Mouse (Mus musculus) limb, embryonic 11.5 days (tissue): Measurements from ENCODE around the gene Mon2. TPM values are rescaled to one million over a fixed set of nuclear protein-coding genes. Genes with fewer than 3 reads are reported as not detected.
A peak's percentile ranks its signal among the peaks of the same experiment; 100 is the strongest.

ENCODE experiments used
- ATAC-seq: fragments of 200-750 bp; cut with Nextera tagmentation; 2 replicates; pipeline ENCODE4 v1.8.0; 2017; ENCODE audit warnings: low read depth; ENCODE audit not compliant: insufficient number of reproducible peaks, low FRiP score, low TSS enrichment
- DNase-seq: peaks from one replicate; pipeline ENCODE4 v3.0.0-alpha.2; 2015; ENCODE audit warnings: low spot score
- H3K27ac ChIP-seq: fragments of 300-500 bp; sonication (generic); replicated peaks from 2 replicates; pipeline ENCODE4 v1.5.1; 2014; ENCODE audit warnings: low read depth, mild to moderate bottlenecking, low read length
- H3K27me3 ChIP-seq: fragments of 300-500 bp; sonication (generic); 2 replicates; pipeline ENCODE4 v1.6.1; 2014; ENCODE audit warnings: mild to moderate bottlenecking, low read length, mixed read lengths; ENCODE audit not compliant: control insufficient read depth, insufficient read depth
- H3K36me3 ChIP-seq: fragments of 300-500 bp; sonication (generic); 2 replicates; pipeline ENCODE4 v1.6.1; 2014; ENCODE audit warnings: mild to moderate bottlenecking, low read length, moderate library complexity, mixed read lengths; ENCODE audit not compliant: control insufficient read depth, insufficient read depth
- H3K4me1 ChIP-seq: fragments of 300-500 bp; sonication (generic); 2 replicates; pipeline ENCODE4 v1.6.1; 2014; ENCODE audit warnings: low read length, mixed read lengths; ENCODE audit not compliant: control insufficient read depth, insufficient read depth
- H3K4me2 ChIP-seq: fragments of 300-500 bp; sonication (generic); 2 replicates; pipeline ENCODE4 v1.6.1; 2014; ENCODE audit warnings: low read depth, mild to moderate bottlenecking, moderate library complexity; ENCODE audit not compliant: severe bottlenecking
- H3K4me3 ChIP-seq: fragments of 300-500 bp; sonication (generic); 2 replicates; pipeline ENCODE4 v1.5.1; 2014; ENCODE audit warnings: low read depth, low read length
- H3K9ac ChIP-seq: fragments of 300-500 bp; sonication (generic); 2 replicates; pipeline ENCODE4 v1.6.1; 2014; ENCODE audit warnings: mild to moderate bottlenecking, low read length
- H3K9me3 ChIP-seq: fragments of 300-500 bp; sonication (generic); 2 replicates; pipeline ENCODE4 v1.6.1; 2016; ENCODE audit warnings: low read length; ENCODE audit not compliant: control insufficient read depth
- WGBS: fragments of 180-500 bp; shearing (Covaris S2); extraction: QIAGEN DNeasy Blood & Tissue Kit; methylation state at CpG from one replicate; pipeline ENCODE4 v1.1.7; 2014; 5-methylcytosine and 5-hydroxymethylcytosine counted together
- microRNA counts: library from miRNA; unstranded; fragments of <30 nt; microRNA quantifications from one replicate; lab custom pipeline; 2016
- microRNA-seq: library from miRNA; unstranded; fragments of <30 nt; microRNA quantifications from one replicate; pipeline ENCODE4, GENCODE M21; 2016
- polyA plus RNA-seq: library from polyadenylated mRNA; unstranded; fragments of >200 nt; fragmentation: Nextera tagmentation; extraction: Ambion mirVana; gene quantifications from 2 replicates; pipeline ENCODE4 v1.2.1, GENCODE M21; 2014

Mon2 gene
- polyA plus RNA-seq, 1 experiment from 2014 or later: 27.4 TPM

DNA sequence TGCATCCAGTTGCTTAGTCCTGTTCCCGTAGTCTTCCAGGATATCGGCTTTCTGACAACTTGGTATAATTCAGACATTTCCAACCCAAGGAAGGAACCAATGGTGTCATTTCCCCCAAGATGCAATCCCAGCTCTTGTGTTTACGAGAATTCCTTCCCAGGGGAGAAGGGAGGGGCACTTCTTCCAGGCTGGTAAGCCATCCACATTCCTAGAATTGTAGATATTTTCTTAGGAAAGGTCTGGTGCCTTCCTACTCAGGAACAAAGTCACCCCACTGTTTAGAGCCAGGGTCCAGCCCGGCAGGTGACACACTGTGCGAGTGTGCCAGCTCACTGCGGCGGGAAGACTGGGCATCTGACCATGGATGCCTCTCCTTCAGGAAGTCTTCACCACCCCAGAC is 133.5 kb downstream of the Mon2 start:
- Histone ChIP-seq H3K27ac (no peak overlapping the region), H3K9me3 (no peaks in the 10 kb centered on the region), H3K4me1 (peaks cover 9% of the 10 kb centered on the region), H3K4me2 (no peak overlapping the region), H3K27me3 (no peaks in the 10 kb centered on the region), H3K9ac (no peak overlapping the region), H3K4me3 (no peak overlapping the region), H3K36me3 (no peaks in the 10 kb centered on the region)
- no peak for DNase-seq
- ATAC-seq: no peak
- 80% methylated on average over 7 of the region's 7 CpGs for WGBS

MicroRNAs within 50 kb of the gene (microRNA counts, 519-probe panel; counts per million panel counts)
- 5,182 counts per million, percentile 84 among the panel's probes with 10 or more counts for microRNA mmu-let-7i (lab: Ali Mortazavi, UCI)

Small RNAs within 50 kb of the gene (microRNA-seq; reads per million reads assigned to microRNA genes)
- 7,589 reads per million, percentile 93 among the genes with 10 or more reads in this experiment for gene Mirlet7i

Other genes with a start within 250 kb of the Mon2 start
- gene Usp15, start 120.5 kb upstream of the Mon2 start, polyA plus RNA-seq: 77.0 and 77.1 TPM in 2 replicates
- 2.1 and 2.5 TPM in 2 replicates for gene Fam19a2, start 187.5 kb upstream of the Mon2 start, polyA plus RNA-seq